Comparison of ENCODE assay signal across 10 mouse cellular contexts in genomic region chr1:156730802-156731201, GRCm38 (mm10). TPM values are rescaled to one million over a fixed set of nuclear protein-coding genes. Genes with fewer than 3 reads are reported as not detected.
DNase-seq lines count a peak whose midpoint lies in the region; ATAC-seq and TF ChIP-seq lines count a peak whose summit lies in the region.
"Had no signal": no experiment of that assay in that cellular context is flagged by ENCODE, and none has a peak within 500 bp of the region (broad histone marks: within the 10 kb centered on the region; RNA-seq: fewer than 3 reads in every experiment).

No protein-coding gene starts in this region.

- TF ChIP-seq EP300 in lung, postnatal 0 days (IDR thresholded peaks at IDR 0.05) = no peak

- no peaks in the 10 kb centered on the region for H3K4me1 ChIP-seq in forebrain, postnatal 0 days (ENCODE audit: insufficient read depth)
- H3K4me1 ChIP-seq in forebrain, embryonic 12.5 days = no peaks in the 10 kb centered on the region
- no peaks in the 10 kb centered on the region for H3K4me1 ChIP-seq in lung, postnatal 0 days (ENCODE audit: insufficient read depth, low read depth, low read length)
- H3K4me1 ChIP-seq in cortical plate, adult 2 months (ENCODE audit: control insufficient read depth, insufficient read depth, low read length) = no peaks in the 10 kb centered on the region
- H3K4me1 ChIP-seq: embryonic facial prominence, embryonic 15.5 days had no signal

- intact Hi-C loops in left cerebral cortex, postnatal 25 days (cut with DNase I) = loop anchor here (10.0 kb wide), 1 partner anchor 554 kb away; no protein-coding TSS in a partner anchor

- no peak for DNase-seq in forebrain, postnatal 0 days
- no peak for DNase-seq in lung, postnatal 0 days (ENCODE audit: low spot score)
- no peak for DNase-seq in lung, postnatal 25 days (ENCODE audit: low spot score)
- DNase-seq in thymus, postnatal 14 days = peak; percentile 49
- DNase-seq in left cerebral cortex, postnatal 25 days (ENCODE audit: low spot score in 2 of 2) = no peak
- DNase-seq in cerebellum, adult 11-12 months = no peak

- H3K4me3 ChIP-seq in forebrain, postnatal 0 days (ENCODE audit: low read depth, low read length) = no peak overlapping the region
- H3K4me3 ChIP-seq in forebrain, embryonic 12.5 days (replicated peaks) = no peak overlapping the region
- no peak overlapping the region for H3K4me3 ChIP-seq in lung, postnatal 0 days (ENCODE audit: low read depth, low read length)
- H3K4me3 ChIP-seq in cortical plate, adult 2 months (ENCODE audit: insufficient read depth, low read length) = no peak overlapping the region
- H3K4me3 ChIP-seq: embryonic facial prominence, embryonic 15.5 days; limb, embryonic 13.5 days had no signal

- H3K36me3 ChIP-seq in forebrain, postnatal 0 days (ENCODE audit: insufficient read depth) = no peaks in the 10 kb centered on the region
- no peaks in the 10 kb centered on the region for H3K36me3 ChIP-seq in forebrain, embryonic 12.5 days (replicated peaks)
- no peaks in the 10 kb centered on the region for H3K36me3 ChIP-seq in lung, postnatal 0 days (ENCODE audit: insufficient read depth, low read length)
- H3K36me3 ChIP-seq: embryonic facial prominence, embryonic 15.5 days; limb, embryonic 13.5 days had no signal

- no peaks in the 10 kb centered on the region for H3K27me3 ChIP-seq in forebrain, postnatal 0 days (ENCODE audit: insufficient read depth, low read length)
- no peaks in the 10 kb centered on the region for H3K27me3 ChIP-seq in forebrain, embryonic 12.5 days
- no peaks in the 10 kb centered on the region for H3K27me3 ChIP-seq in lung, postnatal 0 days (replicated peaks; ENCODE audit: insufficient read depth, low read length)
- H3K27me3 ChIP-seq: embryonic facial prominence, embryonic 15.5 days; limb, embryonic 13.5 days had no signal

- no peak for TF ChIP-seq POLR2A in cortical plate, adult 2 months (IDR thresholded peaks at IDR 0.05; ENCODE audit: extremely low read depth, insufficient read depth, low read length)

- no peak for ATAC-seq in forebrain, postnatal 0 days
- no peak for ATAC-seq in forebrain, embryonic 12.5 days (ENCODE audit: low FRiP score)
- ATAC-seq in lung, postnatal 0 days = no peak

- no peak overlapping the region for H3K27ac ChIP-seq in forebrain, postnatal 0 days (ENCODE audit: low read depth, low read length)
- no peak overlapping the region for H3K27ac ChIP-seq in forebrain, embryonic 12.5 days
- no peak overlapping the region for H3K27ac ChIP-seq in lung, postnatal 0 days (ENCODE audit: low read length)
- no peak overlapping the region for H3K27ac ChIP-seq in cortical plate, adult 2 months (ENCODE audit: insufficient read depth, low read length)
- H3K27ac ChIP-seq: embryonic facial prominence, embryonic 15.5 days; limb, embryonic 13.5 days had no signal

- 63% methylated on average over 9 of the region's 9 CpGs for WGBS in forebrain, postnatal 0 days
- WGBS in forebrain, embryonic 12.5 days = 65% methylated on average over 9 of the region's 9 CpGs
- WGBS in lung, postnatal 0 days = 66% methylated on average over 9 of the region's 9 CpGs

- no peaks in the 10 kb centered on the region for H3K9me3 ChIP-seq in forebrain, postnatal 0 days (ENCODE audit: low read length)
- H3K9me3 ChIP-seq in forebrain, embryonic 12.5 days = no peaks in the 10 kb centered on the region
- H3K9me3 ChIP-seq in lung, postnatal 0 days (ENCODE audit: low read length) = no peaks in the 10 kb centered on the region
- H3K9me3 ChIP-seq: embryonic facial prominence, embryonic 15.5 days; limb, embryonic 13.5 days had no signal

- no peak overlapping the region for H3K4me2 ChIP-seq in forebrain, postnatal 0 days (ENCODE audit: low read depth)
- H3K4me2 ChIP-seq in forebrain, embryonic 12.5 days = no peak overlapping the region
- no peak overlapping the region for H3K4me2 ChIP-seq in lung, postnatal 0 days (replicated peaks; ENCODE audit: low read depth, low read length)
- H3K4me2 ChIP-seq: embryonic facial prominence, embryonic 15.5 days; limb, embryonic 13.5 days had no signal

- TF ChIP-seq CTCF in forebrain, postnatal 0 days (IDR thresholded peaks at IDR 0.05; ENCODE audit: low read depth) = peak; percentile 29
- peak; percentile 53 for TF ChIP-seq CTCF in lung, postnatal 0 days (IDR thresholded peaks at IDR 0.05)
- TF ChIP-seq CTCF in cortical plate, adult 2 months (IDR thresholded peaks at IDR 0.05; ENCODE audit: extremely low read depth, insufficient read depth, low read length) = peak; percentile 34; the same call in 1 of the 2 replicates

- H3K9ac ChIP-seq in forebrain, postnatal 0 days = no peak overlapping the region
- H3K9ac ChIP-seq in forebrain, embryonic 12.5 days = no peak overlapping the region
- no peak overlapping the region for H3K9ac ChIP-seq in lung, postnatal 0 days (replicated peaks; ENCODE audit: low read depth)
- H3K9ac ChIP-seq: embryonic facial prominence, embryonic 15.5 days; limb, embryonic 13.5 days had no signal

RNA-seq across cellular contexts. Expression of gene Fam20b, which starts 11.9 kb away (rescaled TPM):
- total RNA-seq in forebrain, postnatal 0 days (2014; rRNA removed) = 60.6 and 68.1 TPM in 2 replicates
- polyA plus RNA-seq in forebrain, postnatal 0 days (2015; fragmentation: Nextera tagmentation; extraction: Ambion mirVana) = 21.0 and 30.4 TPM in 2 replicates
- polyA plus RNA-seq in forebrain, embryonic 12.5 days (2016; fragmentation: Nextera tagmentation; extraction: Ambion mirVana) = 24.6 and 26.8 TPM in 2 replicates
- polyA plus RNA-seq in lung, postnatal 0 days (2015; fragmentation: Nextera tagmentation; extraction: Ambion mirVana) = 15.3 and 16.4 TPM in 2 replicates
- polyA plus RNA-seq in cortical plate, adult 2 months (2012; rRNA removed) = 47.3 and 48.0 TPM in 2 replicates
- 10 to 100 TPM; 68.3 to 73.2 TPM for total RNA-seq in left cerebral cortex, postnatal 25 days (2021)

RNA-seq across cellular contexts. Expression of gene Tor3a, which starts 56.6 kb away (rescaled TPM):
- 1.5 and 4.5 TPM in 2 replicates for total RNA-seq in forebrain, postnatal 0 days (2014; rRNA removed)
- 4.0 and 4.4 TPM in 2 replicates for polyA plus RNA-seq in forebrain, postnatal 0 days (2015; fragmentation: Nextera tagmentation; extraction: Ambion mirVana)
- polyA plus RNA-seq in forebrain, embryonic 12.5 days (2016; fragmentation: Nextera tagmentation; extraction: Ambion mirVana) = 4.1 and 5.3 TPM in 2 replicates
- polyA plus RNA-seq in lung, postnatal 0 days (2015; fragmentation: Nextera tagmentation; extraction: Ambion mirVana) = 36.1 and 37.8 TPM in 2 replicates
- polyA plus RNA-seq in cortical plate, adult 2 months (2012; rRNA removed) = 7.4 and 9.1 TPM in 2 replicates
- 1 to 10 TPM; 5.4 to 6.4 TPM for total RNA-seq in left cerebral cortex, postnatal 25 days (2021)
